Mouse (Mus musculus): ENCODE results near the gene Apoa4. TPM values are rescaled to one million over a fixed set of nuclear protein-coding genes. Genes with fewer than 3 reads are reported as not detected.

Gene Apoa4
- total and polyA plus RNA-seq, 2 experiments from 2014 or later, result not detected

DNA sequence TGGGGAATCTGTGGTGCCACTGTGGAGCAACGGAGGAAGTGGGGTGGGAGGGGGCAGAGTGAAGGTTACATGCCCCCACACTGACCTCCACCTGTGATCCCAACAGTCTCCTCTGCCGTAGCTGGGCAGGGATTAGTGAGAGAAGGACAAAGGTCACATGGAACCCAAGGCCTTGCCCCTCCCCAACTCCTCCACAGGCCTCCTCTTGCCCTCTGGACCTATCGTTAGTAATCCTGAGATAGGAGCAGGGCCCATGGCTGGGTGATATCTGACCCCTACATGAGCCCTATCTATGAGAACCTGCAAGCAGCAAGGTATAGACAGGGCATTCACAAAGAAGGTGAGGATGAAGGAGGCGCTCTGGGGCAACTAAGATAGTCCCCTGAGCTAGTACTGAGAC, 4.8 kb upstream of the Apoa4 start:
- no peak for TF ChIP-seq CTCF (IDR thresholded peaks at IDR 0.05; ENCODE audit: low read depth)
- DNase-seq (no peak), ATAC-seq (no peak)
- Histone ChIP-seq H3K9me3 (ENCODE audit: low read length) (no peaks in the 10 kb centered on the region), H3K4me1 (ENCODE audit: insufficient read depth) (no peaks in the 10 kb centered on the region), H3K9ac (no peak overlapping the region), H3K4me3 (ENCODE audit: low read depth, low read length) (no peak overlapping the region), H3K27ac (ENCODE audit: low read depth, low read length) (no peak overlapping the region), H3K36me3 (ENCODE audit: insufficient read depth) (no peaks in the 10 kb centered on the region), H3K4me2 (ENCODE audit: low read depth) (no peak overlapping the region), H3K27me3 (ENCODE audit: insufficient read depth, low read length) (no peaks in the 10 kb centered on the region)
- WGBS, result 44% methylated on average over 4 of the region's 4 CpGs

DNA sequence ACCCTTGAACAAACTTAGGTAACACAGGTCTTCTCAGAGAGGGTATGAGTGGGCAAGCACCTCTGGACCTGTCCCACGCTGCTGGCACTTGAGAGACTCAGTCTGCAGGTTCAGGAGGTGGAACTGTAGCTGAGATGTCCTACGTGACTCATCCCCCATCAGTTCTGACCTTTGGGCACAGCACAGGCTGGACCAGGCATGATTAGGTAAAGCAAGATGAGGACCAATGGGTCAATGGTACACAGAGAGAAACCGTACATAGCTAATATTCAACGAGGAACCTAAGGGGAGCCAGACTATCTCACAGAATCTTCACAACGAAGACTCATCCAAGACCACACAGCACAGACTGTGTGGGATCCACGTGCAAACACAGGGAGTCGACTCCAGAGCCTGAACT, 1.6 kb upstream of the Apoa4 start:
- no peaks in the 10 kb centered on the region for H3K36me3 ChIP-seq (ENCODE audit: insufficient read depth)
- H3K4me3 ChIP-seq (ENCODE audit: low read depth, low read length), result no peak overlapping the region
- H3K27me3 ChIP-seq (ENCODE audit: insufficient read depth, low read length), result no peaks in the 10 kb centered on the region
- no peak overlapping the region for H3K27ac ChIP-seq (ENCODE audit: low read depth, low read length)
- H3K9ac ChIP-seq, result no peak overlapping the region
- WGBS, result 90% methylated on average over 7 of the region's 7 CpGs
- ATAC-seq (no peak), DNase-seq (no peak)
- H3K4me2 ChIP-seq (ENCODE audit: low read depth), result no peak overlapping the region
- no peaks in the 10 kb centered on the region for H3K4me1 ChIP-seq (ENCODE audit: insufficient read depth)
- TF ChIP-seq CTCF (IDR thresholded peaks at IDR 0.05; ENCODE audit: low read depth), result no peak
- H3K9me3 ChIP-seq (ENCODE audit: low read length), result no peaks in the 10 kb centered on the region

DNA sequence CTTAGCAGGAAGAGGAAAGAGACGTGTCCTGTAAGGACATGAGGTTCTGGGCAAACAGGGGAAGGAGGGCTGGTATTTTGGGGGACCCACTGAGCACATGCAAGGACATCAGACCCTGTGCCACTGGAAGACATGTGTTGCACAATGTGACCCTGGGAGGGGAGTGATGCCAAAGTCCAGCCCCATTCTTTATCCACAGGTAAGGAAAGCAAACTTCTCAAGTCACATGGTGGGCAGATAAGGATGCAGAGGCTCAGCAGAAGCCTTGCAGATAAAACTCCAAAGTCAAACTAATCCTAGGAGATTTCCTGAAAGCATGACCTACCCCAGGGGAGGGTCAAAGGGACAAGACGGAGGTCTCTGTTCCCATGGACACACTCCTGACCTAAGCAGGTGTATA, 1.3 kb downstream of the Apoa4 start:
- no peaks in the 10 kb centered on the region for H3K4me1 ChIP-seq (ENCODE audit: insufficient read depth)

DNA sequence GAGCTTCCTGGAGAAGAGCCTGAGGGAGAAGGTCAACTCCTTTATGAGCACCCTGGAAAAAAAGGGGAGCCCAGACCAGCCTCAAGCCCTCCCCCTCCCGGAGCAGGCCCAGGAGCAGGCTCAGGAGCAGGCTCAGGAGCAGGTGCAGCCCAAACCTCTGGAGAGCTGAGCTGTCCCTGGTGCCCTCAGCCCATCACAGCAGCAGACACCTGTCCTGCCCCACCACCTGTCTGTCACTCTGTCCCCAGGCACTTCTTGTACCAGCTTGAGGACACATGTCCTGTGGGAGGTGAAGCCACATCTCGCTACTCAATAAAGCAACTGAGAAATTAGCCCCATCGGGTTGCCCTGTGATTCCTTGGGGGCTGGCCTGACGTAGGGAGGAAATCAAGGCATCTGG, 2.6 kb downstream of the Apoa4 start:
- DNase-seq, result no peak
- no peak overlapping the region for H3K27ac ChIP-seq (ENCODE audit: low read depth, low read length)
- no peaks in the 10 kb centered on the region for H3K36me3 ChIP-seq (ENCODE audit: insufficient read depth)
- TF ChIP-seq CTCF (IDR thresholded peaks at IDR 0.05; ENCODE audit: low read depth), result no peak
- no peaks in the 10 kb centered on the region for H3K4me1 ChIP-seq (ENCODE audit: insufficient read depth)
- H3K9ac ChIP-seq, result no peak overlapping the region
- H3K27me3 ChIP-seq (ENCODE audit: insufficient read depth, low read length), result no peaks in the 10 kb centered on the region
- 72% methylated on average over 4 of the region's 4 CpGs for WGBS
- H3K9me3 ChIP-seq (ENCODE audit: low read length), result no peaks in the 10 kb centered on the region
- ATAC-seq, result no peak
- H3K4me3 ChIP-seq (ENCODE audit: low read depth, low read length), result no peak overlapping the region
- H3K4me2 ChIP-seq (ENCODE audit: low read depth), result no peak overlapping the region

More for the DNA sequence above, 1.3 kb downstream of the Apoa4 start:
- no peak for TF ChIP-seq CTCF (IDR thresholded peaks at IDR 0.05; ENCODE audit: low read depth)
- H3K27ac ChIP-seq (ENCODE audit: low read depth, low read length), result no peak overlapping the region
- no peaks in the 10 kb centered on the region for H3K36me3 ChIP-seq (ENCODE audit: insufficient read depth)
- H3K4me2 ChIP-seq (ENCODE audit: low read depth), result no peak overlapping the region
- 77% methylated on average over 2 of the region's 2 CpGs for WGBS
- H3K27me3 ChIP-seq (ENCODE audit: insufficient read depth, low read length), result no peaks in the 10 kb centered on the region
- no peak overlapping the region for H3K9ac ChIP-seq
- DNase-seq (no peak), ATAC-seq (no peak)
- H3K9me3 ChIP-seq (ENCODE audit: low read length), result no peaks in the 10 kb centered on the region
- no peak overlapping the region for H3K4me3 ChIP-seq (ENCODE audit: low read depth, low read length)

DNA sequence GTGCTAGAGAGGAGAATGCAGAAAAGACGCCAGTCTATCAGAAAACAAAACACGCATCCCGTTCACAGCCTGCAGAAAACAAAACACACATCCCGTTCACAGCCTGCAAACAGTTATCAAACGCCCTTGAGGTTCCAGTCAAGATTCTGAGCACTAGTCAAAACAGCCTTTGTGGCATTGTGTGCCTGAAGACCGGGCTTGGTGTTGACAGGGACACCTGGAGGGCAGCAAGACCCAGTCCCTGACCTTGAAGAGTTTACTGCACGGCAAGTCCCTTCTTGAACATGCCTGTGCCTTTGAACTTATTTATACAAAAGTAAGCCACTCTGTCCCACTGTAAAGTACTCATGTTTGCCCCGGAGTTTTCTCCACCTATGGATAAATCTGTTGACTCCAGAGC, 3.1 kb downstream of the Apoa4 start:
- no peak for DNase-seq

DNA sequence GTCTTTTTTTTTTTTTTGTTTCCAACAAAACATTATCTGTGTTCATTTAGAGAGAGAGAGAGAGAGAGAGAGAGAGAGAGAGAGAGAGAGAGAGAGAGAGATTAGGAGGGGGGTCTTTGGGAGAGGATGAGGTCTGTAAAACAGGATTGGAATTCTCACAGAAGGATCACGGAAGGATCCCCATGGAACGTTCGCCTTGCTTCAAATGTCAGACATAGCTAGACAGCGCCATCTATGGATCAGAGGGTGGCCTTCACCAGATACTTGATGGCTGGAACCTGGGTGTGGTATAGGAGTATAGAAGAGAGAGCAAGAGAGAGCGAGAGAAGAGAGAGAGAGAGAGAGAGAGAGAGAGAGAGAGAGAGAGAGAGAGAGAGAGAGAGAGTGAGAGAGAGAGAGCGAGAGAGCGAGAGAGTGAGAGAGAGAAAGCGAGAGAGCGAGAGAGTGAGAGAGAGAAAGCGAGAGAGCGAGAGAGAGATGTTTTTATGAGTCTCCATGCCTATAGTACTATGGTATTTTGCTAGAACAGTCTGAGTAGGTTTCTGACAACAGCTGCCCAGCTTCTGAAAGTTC, 6.3 kb downstream of the Apoa4 start:
- Histone ChIP-seq H3K4me2 (ENCODE audit: low read depth) (no peak overlapping the region), H3K27ac (ENCODE audit: low read depth, low read length) (no peak overlapping the region), H3K4me1 (ENCODE audit: insufficient read depth) (no peaks in the 10 kb centered on the region), H3K36me3 (ENCODE audit: insufficient read depth) (no peaks in the 10 kb centered on the region), H3K4me3 (ENCODE audit: low read depth, low read length) (no peak overlapping the region), H3K9me3 (ENCODE audit: low read length) (no peaks in the 10 kb centered on the region), H3K27me3 (ENCODE audit: insufficient read depth, low read length) (no peaks in the 10 kb centered on the region), H3K9ac (no peak overlapping the region)
- peak; percentile 90 for TF ChIP-seq CTCF (IDR thresholded peaks at IDR 0.05; ENCODE audit: low read depth)
- WGBS, result 25% methylated on average over 11 of the region's 11 CpGs
- peak; percentile 95 for ATAC-seq
- DNase-seq, result peak; percentile 89

More for the DNA sequence above, 3.1 kb downstream of the Apoa4 start:
- H3K9me3 ChIP-seq (ENCODE audit: low read length), result no peaks in the 10 kb centered on the region
- no peak for TF ChIP-seq CTCF (IDR thresholded peaks at IDR 0.05; ENCODE audit: low read depth)
- 40% methylated on average over 8 of the region's 8 CpGs for WGBS
- ATAC-seq, result no peak
- H3K4me2 ChIP-seq (ENCODE audit: low read depth), result no peak overlapping the region
- H3K36me3 ChIP-seq (ENCODE audit: insufficient read depth), result no peaks in the 10 kb centered on the region
- no peak overlapping the region for H3K27ac ChIP-seq (ENCODE audit: low read depth, low read length)
- H3K9ac ChIP-seq, result no peak overlapping the region
- H3K4me3 ChIP-seq (ENCODE audit: low read depth, low read length), result no peak overlapping the region
- no peaks in the 10 kb centered on the region for H3K27me3 ChIP-seq (ENCODE audit: insufficient read depth, low read length)
- H3K4me1 ChIP-seq (ENCODE audit: insufficient read depth), result no peaks in the 10 kb centered on the region

DNA sequence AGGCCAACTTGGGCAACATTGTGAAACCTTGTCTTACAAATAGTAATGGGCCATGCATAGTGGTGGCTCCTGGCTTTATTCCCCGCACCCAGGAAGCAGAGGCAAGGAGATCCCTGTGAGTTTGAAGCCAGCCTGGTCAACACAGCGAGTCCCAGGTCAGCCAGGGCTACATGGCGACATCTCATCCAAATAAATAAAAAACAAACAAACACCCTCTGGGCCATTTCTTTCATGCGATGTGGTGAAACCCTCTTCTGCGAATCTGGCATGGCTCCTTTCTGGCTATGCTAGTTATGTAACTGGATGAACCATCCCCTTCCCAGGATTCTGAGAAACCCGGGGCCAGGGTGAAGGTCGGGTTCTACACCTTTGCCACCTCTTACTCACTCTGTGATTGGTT, 15.7 kb downstream of the Apoa4 start:
- Histone ChIP-seq H3K27me3 (ENCODE audit: insufficient read depth, low read length) (no peaks in the 10 kb centered on the region), H3K9ac (no peak overlapping the region), H3K4me3 (ENCODE audit: low read depth, low read length) (no peak overlapping the region), H3K36me3 (ENCODE audit: insufficient read depth) (no peaks in the 10 kb centered on the region), H3K27ac (ENCODE audit: low read depth, low read length) (no peak overlapping the region), H3K4me1 (ENCODE audit: insufficient read depth) (no peaks in the 10 kb centered on the region), H3K4me2 (ENCODE audit: low read depth) (no peak overlapping the region), H3K9me3 (ENCODE audit: low read length) (no peaks in the 10 kb centered on the region)
- ATAC-seq (no peak), DNase-seq (no peak)
- TF ChIP-seq CTCF (IDR thresholded peaks at IDR 0.05; ENCODE audit: low read depth), result no peak
- WGBS, result 91% methylated on average over 7 of the region's 7 CpGs
